Mouse (Mus musculus) embryonic facial prominence, embryonic 15.5 days (tissue): Measurements from ENCODE around the gene Mgat4a. TPM values are rescaled to one million over a fixed set of nuclear protein-coding genes. Genes with fewer than 3 reads are reported as not detected.

Source experiments
- ATAC-seq: fragments of 200-750 bp; cut with Nextera tagmentation; 2 replicates; pipeline ENCODE4 v1.8.0; 2017; ENCODE audit warnings: low read depth, moderate TSS enrichment; ENCODE audit not compliant: insufficient number of reproducible peaks, low FRiP score, low TSS enrichment
- H3K27ac ChIP-seq: fragments of 300-500 bp; sonication (generic); replicated peaks from 2 replicates; pipeline ENCODE4 v1.5.1; 2015; ENCODE audit warnings: mild to moderate bottlenecking, inconsistent platforms
- H3K27me3 ChIP-seq: fragments of 300-500 bp; sonication (generic); 2 replicates; pipeline ENCODE4 v1.6.1; 2015; ENCODE audit warnings: inconsistent platforms
- H3K36me3 ChIP-seq: fragments of 300-500 bp; sonication (generic); 2 replicates; pipeline ENCODE4 v1.6.1; 2015; ENCODE audit warnings: mild to moderate bottlenecking, inconsistent platforms
- H3K4me1 ChIP-seq: fragments of 300-500 bp; sonication (generic); 2 replicates; pipeline ENCODE4 v1.6.1; 2015; ENCODE audit warnings: inconsistent platforms
- H3K4me2 ChIP-seq: fragments of 300-500 bp; sonication (generic); replicated peaks from 2 replicates; pipeline ENCODE4 v1.6.1; 2015; ENCODE audit warnings: mild to moderate bottlenecking, inconsistent platforms
- H3K4me3 ChIP-seq: fragments of 300-500 bp; sonication (generic); replicated peaks from 2 replicates; pipeline ENCODE4 v1.5.1; 2015; ENCODE audit warnings: mild to moderate bottlenecking, inconsistent platforms
- H3K9ac ChIP-seq: fragments of 300-500 bp; sonication (generic); 2 replicates; pipeline ENCODE4 v1.6.1; 2015; ENCODE audit warnings: inconsistent platforms
- H3K9me3 ChIP-seq: fragments of 300-500 bp; sonication (generic); replicated peaks from 2 replicates; pipeline ENCODE4 v1.6.1; 2016; ENCODE audit warnings: inconsistent platforms
- WGBS: fragments of 180-500 bp; shearing (Covaris S2); methylation state at CpG from one replicate; pipeline ENCODE4 v1.1.7; 2015; 5-methylcytosine and 5-hydroxymethylcytosine counted together
- polyA plus RNA-seq: library from polyadenylated mRNA; unstranded; fragments of >200 nt; fragmentation: Nextera tagmentation; extraction: Ambion mirVana; gene quantifications from 2 replicates; pipeline ENCODE4 v1.2.1, GENCODE M21; 2015

Gene Mgat4a
- polyA plus RNA-seq, 1 experiment from 2014 or later, result 4.2 TPM

- H3K9ac ChIP-seq, result no peak overlapping the region
- H3K4me2 ChIP-seq, result no peak overlapping the region
- H3K4me3 ChIP-seq, result no peak overlapping the region
- 89% methylated on average over 3 of the region's 3 CpGs for WGBS
- no peaks in the 10 kb centered on the region for H3K27me3 ChIP-seq
- no peaks in the 10 kb centered on the region for H3K36me3 ChIP-seq
- H3K9me3 ChIP-seq, result no peaks in the 10 kb centered on the region
- H3K27ac ChIP-seq, result no peak overlapping the region
- ATAC-seq, result no peak
- H3K4me1 ChIP-seq, result no peaks in the 10 kb centered on the region
Measured at GRCm38 (mm10) chr1:37475312-37475711, 65.5 kb downstream of the Mgat4a start.

DNA sequence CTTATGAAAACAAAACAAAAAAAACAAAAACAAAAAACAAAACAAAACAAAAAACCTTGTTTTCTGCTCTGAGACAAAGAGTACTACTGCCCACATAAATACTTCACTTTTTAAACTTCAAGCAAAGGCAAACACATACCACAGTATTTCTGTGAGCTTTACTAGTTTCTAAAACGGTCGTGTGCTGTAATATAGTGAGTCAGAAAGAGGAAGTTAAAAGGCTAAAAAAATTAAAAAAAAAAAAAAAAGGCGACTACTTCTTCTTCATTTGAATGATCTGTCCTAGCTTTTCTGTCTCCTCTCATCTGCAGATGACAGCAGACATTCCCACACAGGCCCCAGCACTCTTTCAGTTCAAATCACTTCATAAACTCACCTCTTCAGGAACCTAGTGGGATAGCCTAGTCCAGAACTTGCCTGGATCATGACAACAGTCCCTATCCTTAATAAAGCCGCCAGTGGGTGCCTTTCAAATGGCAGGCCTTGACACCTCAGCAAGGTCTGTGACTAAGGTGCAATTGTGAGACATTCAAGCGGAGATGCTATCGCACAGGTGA lies 66.1 kb downstream of the Mgat4a start:
- Histone ChIP-seq H3K27me3 (no peaks in the 10 kb centered on the region), H3K9me3 (no peaks in the 10 kb centered on the region), H3K9ac (no peak overlapping the region), H3K4me3 (no peak overlapping the region), H3K27ac (no peak overlapping the region), H3K4me1 (no peaks in the 10 kb centered on the region), H3K4me2 (no peak overlapping the region), H3K36me3 (no peaks in the 10 kb centered on the region)
- no peak for ATAC-seq
- 89% methylated on average over 6 of the region's 6 CpGs for WGBS

GRCm38 (mm10) chr1:37474046-37474445 lies 66.8 kb downstream of the Mgat4a start:
- no peaks in the 10 kb centered on the region for H3K27me3 ChIP-seq
- no peak overlapping the region for H3K4me3 ChIP-seq
- H3K9me3 ChIP-seq, result no peaks in the 10 kb centered on the region
- no peak overlapping the region for H3K9ac ChIP-seq
- H3K4me2 ChIP-seq, result no peak overlapping the region
- no peaks in the 10 kb centered on the region for H3K36me3 ChIP-seq
- WGBS, result 67% methylated on average over 8 of the region's 8 CpGs
- no peak overlapping the region for H3K27ac ChIP-seq
- ATAC-seq, result no peak
- H3K4me1 ChIP-seq, result no peaks in the 10 kb centered on the region

DNA sequence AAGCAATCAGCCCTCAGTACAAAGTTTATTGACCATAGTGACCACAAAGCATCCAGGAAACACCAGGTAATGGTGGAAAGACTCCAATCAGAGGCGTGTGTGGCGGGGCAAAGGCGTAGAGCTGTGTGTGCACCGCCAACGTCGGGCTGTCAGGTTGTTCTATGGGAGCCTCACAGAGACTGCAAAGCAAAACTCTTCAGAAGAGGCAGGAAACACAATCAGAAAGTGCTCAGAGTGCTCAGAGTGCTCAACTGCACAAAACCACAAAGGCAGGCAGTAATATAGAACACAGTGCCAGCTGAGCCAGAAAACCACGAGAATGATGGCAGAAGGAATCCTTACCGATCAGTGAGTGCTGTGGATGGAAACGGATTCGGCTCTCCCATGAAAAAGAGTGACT lies 67.6 kb downstream of the Mgat4a start:
- 65% methylated on average over 10 of the region's 10 CpGs for WGBS

GRCm38 (mm10) chr1:37471179-37472148 lies 69.4 kb downstream of the Mgat4a start:
- H3K9ac ChIP-seq, result no peak overlapping the region
- no peaks in the 10 kb centered on the region for H3K36me3 ChIP-seq
- H3K27me3 ChIP-seq, result no peaks in the 10 kb centered on the region
- ATAC-seq, result no peak
- no peaks in the 10 kb centered on the region for H3K4me1 ChIP-seq
- WGBS, result 65% methylated on average over 6 of the region's 6 CpGs
- no peak overlapping the region for H3K27ac ChIP-seq
- H3K4me2 ChIP-seq, result no peak overlapping the region
- no peak overlapping the region for H3K4me3 ChIP-seq
- H3K9me3 ChIP-seq, result no peaks in the 10 kb centered on the region

More for the DNA sequence above, 67.6 kb downstream of the Mgat4a start:
- H3K9me3 ChIP-seq, result no peaks in the 10 kb centered on the region
- H3K9ac ChIP-seq, result no peak overlapping the region
- H3K36me3 ChIP-seq, result no peaks in the 10 kb centered on the region
- H3K4me1 ChIP-seq, result no peaks in the 10 kb centered on the region
- no peaks in the 10 kb centered on the region for H3K27me3 ChIP-seq
- ATAC-seq, result no peak
- H3K4me3 ChIP-seq, result no peak overlapping the region
- H3K4me2 ChIP-seq, result no peak overlapping the region
- H3K27ac ChIP-seq, result no peak overlapping the region

GRCm38 (mm10) chr1:37469007-37469406 lies 71.8 kb downstream of the Mgat4a start:
- no peak for ATAC-seq
- Histone ChIP-seq H3K4me2 (no peak overlapping the region), H3K36me3 (no peaks in the 10 kb centered on the region), H3K4me3 (no peak overlapping the region), H3K9me3 (no peaks in the 10 kb centered on the region), H3K9ac (no peak overlapping the region), H3K27me3 (no peaks in the 10 kb centered on the region), H3K4me1 (no peaks in the 10 kb centered on the region), H3K27ac (no peak overlapping the region)
- WGBS, result 84% methylated on average over 5 of the region's 5 CpGs

GRCm38 (mm10) chr1:37467806-37468205 lies 73.0 kb downstream of the Mgat4a start:
- Histone ChIP-seq H3K9me3 (no peaks in the 10 kb centered on the region), H3K4me1 (no peaks in the 10 kb centered on the region), H3K27me3 (no peaks in the 10 kb centered on the region), H3K4me2 (no peak overlapping the region), H3K36me3 (no peaks in the 10 kb centered on the region), H3K9ac (no peak overlapping the region), H3K4me3 (no peak overlapping the region), H3K27ac (no peak overlapping the region)
- 83% methylated on average over 4 of the region's 4 CpGs for WGBS
- ATAC-seq, result no peak

- no peaks in the 10 kb centered on the region for H3K27me3 ChIP-seq
- no peaks in the 10 kb centered on the region for H3K4me1 ChIP-seq
- no peak overlapping the region for H3K9ac ChIP-seq
- WGBS, result 86% methylated on average over 3 of the region's 3 CpGs
- no peak overlapping the region for H3K4me3 ChIP-seq
- no peak overlapping the region for H3K27ac ChIP-seq
- no peaks in the 10 kb centered on the region for H3K9me3 ChIP-seq
- no peaks in the 10 kb centered on the region for H3K36me3 ChIP-seq
- H3K4me2 ChIP-seq, result no peak overlapping the region
- no peak for ATAC-seq
Measured at GRCm38 (mm10) chr1:37466322-37466995, 74.4 kb downstream of the Mgat4a start.

DNA sequence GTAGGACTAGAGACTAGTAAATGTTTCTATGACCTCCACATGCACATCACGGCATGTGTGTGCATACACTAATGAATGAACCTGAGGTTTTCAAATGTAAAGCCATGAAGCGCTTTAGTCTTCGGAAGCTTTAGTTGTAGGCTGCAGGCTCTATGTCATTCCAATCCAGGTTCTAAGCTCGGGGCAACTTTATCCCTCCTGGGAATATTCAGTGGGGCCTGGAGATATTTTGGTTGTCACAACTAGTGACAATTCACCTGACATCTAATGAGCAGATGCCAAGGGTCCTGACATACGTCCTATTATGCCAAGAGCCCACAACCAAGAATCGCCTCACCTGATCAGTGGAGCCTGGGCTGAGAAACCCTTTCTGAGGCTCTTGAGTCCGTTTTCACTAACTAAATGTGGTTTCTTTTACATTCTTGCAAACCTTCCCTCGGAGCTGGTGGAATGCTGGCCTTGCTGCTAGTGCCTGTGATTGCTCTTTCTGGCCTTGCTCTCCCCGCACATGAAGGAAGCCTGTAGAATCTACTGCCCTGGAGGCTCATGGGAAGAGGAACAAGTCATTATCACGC lies 75.9 kb downstream of the Mgat4a start:
- Histone ChIP-seq H3K36me3 (no peaks in the 10 kb centered on the region), H3K27me3 (no peaks in the 10 kb centered on the region), H3K4me1 (no peaks in the 10 kb centered on the region), H3K9me3 (no peaks in the 10 kb centered on the region), H3K4me3 (no peak overlapping the region), H3K9ac (no peak overlapping the region), H3K4me2 (no peak overlapping the region), H3K27ac (no peak overlapping the region)
- 71% methylated on average over 10 of the region's 10 CpGs for WGBS
- no peak for ATAC-seq

DNA sequence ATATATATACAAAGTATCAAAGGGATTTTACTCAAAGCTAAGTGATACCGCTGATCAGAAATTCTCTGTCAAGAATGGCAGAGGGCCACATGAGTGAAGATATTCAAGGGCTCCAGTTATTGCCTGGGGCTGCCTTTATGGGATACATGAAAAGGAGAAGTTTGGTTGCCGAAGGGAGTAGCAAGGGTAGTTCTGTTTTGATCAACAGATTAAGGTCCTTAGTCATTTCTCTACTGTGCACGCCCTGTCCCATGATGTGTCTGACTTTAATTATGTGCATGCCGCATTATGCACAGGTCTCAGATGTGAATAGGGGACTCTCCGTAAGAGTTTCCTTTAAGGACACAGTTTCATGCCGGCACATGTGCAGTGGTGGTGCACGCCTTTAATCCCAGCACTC lies 83.3 kb downstream of the Mgat4a start:
- ATAC-seq, result no peak
- Histone ChIP-seq H3K27ac (no peak overlapping the region), H3K9ac (no peak overlapping the region), H3K4me1 (no peaks in the 10 kb centered on the region), H3K36me3 (no peaks in the 10 kb centered on the region), H3K4me2 (no peak overlapping the region), H3K4me3 (no peak overlapping the region), H3K27me3 (no peaks in the 10 kb centered on the region), H3K9me3 (no peaks in the 10 kb centered on the region)
- 50% methylated on average over 7 of the region's 7 CpGs for WGBS

DNA sequence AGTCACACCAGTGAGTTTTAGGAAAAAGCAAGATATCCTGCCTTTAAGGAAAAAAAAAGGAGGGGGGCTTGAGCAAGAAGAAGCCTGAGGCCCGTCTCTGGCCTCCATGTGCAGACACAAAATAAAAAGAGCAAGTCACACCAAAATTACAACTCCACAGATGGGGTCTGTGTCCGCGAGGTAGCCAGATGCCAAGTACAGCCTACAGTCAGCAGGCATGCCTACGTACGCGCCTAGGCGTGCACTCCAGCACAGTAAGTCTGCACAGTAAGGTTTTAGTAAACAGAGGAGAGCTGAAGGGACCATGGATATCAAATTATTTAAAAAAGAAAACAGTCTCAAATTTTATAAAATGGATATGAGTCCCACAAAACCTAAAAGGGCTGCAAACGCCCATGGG lies 89.5 kb downstream of the Mgat4a start:
- H3K27me3 ChIP-seq, result no peaks in the 10 kb centered on the region
- no peak overlapping the region for H3K4me3 ChIP-seq
- no peak overlapping the region for H3K27ac ChIP-seq
- ATAC-seq, result no peak
- H3K4me1 ChIP-seq, result no peaks in the 10 kb centered on the region
- 0 out of 2 replicates have a peak, but pooled peaks cover 6% of the 10 kb centered on the region for H3K36me3 ChIP-seq
- no peaks in the 10 kb centered on the region for H3K9me3 ChIP-seq
- H3K4me2 ChIP-seq, result no peak overlapping the region
- H3K9ac ChIP-seq, result no peak overlapping the region
- 82% methylated on average over 8 of the region's 8 CpGs for WGBS
